Mouse (Mus musculus) bone marrow, adult 2 months (tissue): ENCODE measurements at regions not wholly inside any gene's neighbourhood (a gene's known extent, or its start where the extent isn't known, plus 50 kb on each side); places are given as distances from the start of the nearest gene placed in this dataset.

Experiments
- H3K27ac ChIP-seq: fragments of 200-500 bp; 2 replicates; pipeline ENCODE4 v1.5.1; 2012; ENCODE audit warnings: low read depth, mild to moderate bottlenecking, control low read depth, inconsistent platforms, low read length; ENCODE audit not compliant: control insufficient read depth, poor library complexity, insufficient read depth
- H3K4me1 ChIP-seq: fragments of 200-500 bp; 2 replicates; pipeline ENCODE4 v1.6.1; 2011; ENCODE audit warnings: low read length; ENCODE audit not compliant: control insufficient read depth, insufficient read depth
- H3K4me3 ChIP-seq: fragments of 200-500 bp; replicated peaks from 2 replicates; pipeline ENCODE3; 2011; ENCODE audit warnings: mild to moderate bottlenecking, low read depth, low read length, control low read depth; ENCODE audit not compliant: control insufficient read depth
- CTCF ChIP-seq: fragments of 200-500 bp; IDR thresholded peaks from 2 replicates; pipeline ENCODE4 v1.5.1; 2011; ENCODE audit warnings: low read length, control low read depth; ENCODE audit not compliant: control insufficient read depth, insufficient read depth
- POLR2A ChIP-seq: fragments of 200-500 bp; IDR thresholded peaks from 2 replicates; pipeline ENCODE4 v1.6.1; 2011; ENCODE audit warnings: low read depth, mild to moderate bottlenecking, control low read depth, low read length, borderline replicate concordance; ENCODE audit not compliant: control insufficient read depth
- WGBS: fragments of 180-500 bp; shearing (Covaris S2); methylation state at CpG from one replicate; pipeline ENCODE4 v1.1.7; 2018; 5-methylcytosine and 5-hydroxymethylcytosine counted together

DNA sequence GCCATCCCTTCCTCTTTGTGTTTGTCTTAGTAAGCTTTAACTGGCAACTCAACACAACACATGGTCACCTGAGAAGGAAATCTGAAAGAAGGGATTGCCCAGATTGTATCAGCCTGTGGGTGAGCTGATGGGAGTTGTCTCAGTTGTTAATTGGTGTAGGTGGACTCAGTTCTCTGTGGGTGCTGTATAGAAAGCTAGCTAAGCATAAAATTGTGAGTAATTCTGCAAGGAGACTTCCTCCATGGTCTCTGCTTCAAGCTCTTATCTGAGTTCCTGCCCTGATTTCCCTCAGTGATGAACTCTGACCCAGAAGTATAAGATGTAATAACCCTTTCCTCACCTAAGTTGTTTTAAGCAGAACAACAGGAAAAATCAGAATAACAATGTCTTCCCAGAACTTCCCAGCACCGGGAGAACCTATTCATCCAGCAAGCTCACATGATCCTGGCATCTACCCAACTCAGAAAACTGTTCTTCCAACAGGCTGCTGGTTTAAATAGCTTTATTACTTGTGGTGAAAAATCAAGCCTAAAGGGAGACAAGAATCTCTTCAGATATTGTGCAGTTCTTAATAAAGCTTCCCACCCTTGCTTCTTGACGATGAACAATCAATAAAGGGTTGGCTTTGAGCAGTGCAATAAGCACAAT is 487.7 kb upstream of the Cdh4 start:
- no peak overlapping the region for H3K27ac ChIP-seq
- no peak overlapping the region for H3K4me3 ChIP-seq
- WGBS: 50% methylated on average over 2 of the region's 2 CpGs
- TF ChIP-seq CTCF (no peak), POLR2A (no peak)
- no peaks in the 10 kb centered on the region for H3K4me1 ChIP-seq

DNA sequence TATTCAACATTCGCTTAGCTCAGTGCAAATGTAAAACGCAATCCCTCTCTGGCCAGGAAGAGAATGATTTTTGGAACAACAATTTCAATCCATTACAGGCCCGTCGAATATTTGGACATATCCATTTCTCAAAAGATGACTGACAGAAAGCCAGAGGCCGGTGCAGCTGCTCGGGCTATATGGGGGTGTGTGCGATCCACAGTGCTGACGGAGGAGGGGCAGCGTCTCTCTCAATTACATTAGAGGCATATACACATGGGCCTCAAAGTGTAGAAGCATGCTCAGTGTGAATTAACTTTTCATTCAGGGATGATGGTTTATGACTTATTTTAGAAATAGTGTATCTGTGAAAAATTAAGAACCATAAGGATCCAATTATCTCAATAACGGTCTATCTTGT is 483.4 kb upstream of the Cdh4 start:
- H3K4me1 ChIP-seq: no peaks in the 10 kb centered on the region
- H3K4me3 ChIP-seq: no peak overlapping the region
- TF ChIP-seq CTCF (no peak), POLR2A (no peak)
- WGBS: 80% methylated on average over 10 of the region's 10 CpGs
- no peak overlapping the region for H3K27ac ChIP-seq

DNA sequence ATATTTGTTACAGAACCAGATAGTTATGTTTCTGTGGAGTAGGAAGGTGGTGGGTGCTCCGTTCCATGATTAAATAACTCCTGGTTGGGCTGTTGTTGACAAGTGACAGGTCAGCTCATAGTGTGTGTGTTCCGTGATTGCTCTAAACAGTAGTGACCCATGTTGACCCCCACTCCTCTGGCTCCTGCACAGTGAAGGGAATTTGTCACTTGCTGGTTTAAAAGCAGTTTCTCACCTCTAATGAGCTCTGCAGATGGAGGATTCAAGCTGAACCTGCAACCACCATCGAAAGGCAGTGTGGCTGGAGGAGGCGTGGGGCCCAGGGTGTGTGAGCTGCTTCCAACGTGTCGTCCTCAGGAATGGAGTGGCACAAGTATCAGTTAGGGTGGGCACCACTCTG is 482.6 kb upstream of the Cdh4 start:
- no peak overlapping the region for H3K27ac ChIP-seq
- 70% methylated on average over 6 of the region's 6 CpGs for whole genome bisulfite sequencing
- no peaks in the 10 kb centered on the region for H3K4me1 ChIP-seq
- TF ChIP-seq POLR2A: no peak
- no peak for TF ChIP-seq CTCF
- H3K4me3 ChIP-seq: no peak overlapping the region

DNA sequence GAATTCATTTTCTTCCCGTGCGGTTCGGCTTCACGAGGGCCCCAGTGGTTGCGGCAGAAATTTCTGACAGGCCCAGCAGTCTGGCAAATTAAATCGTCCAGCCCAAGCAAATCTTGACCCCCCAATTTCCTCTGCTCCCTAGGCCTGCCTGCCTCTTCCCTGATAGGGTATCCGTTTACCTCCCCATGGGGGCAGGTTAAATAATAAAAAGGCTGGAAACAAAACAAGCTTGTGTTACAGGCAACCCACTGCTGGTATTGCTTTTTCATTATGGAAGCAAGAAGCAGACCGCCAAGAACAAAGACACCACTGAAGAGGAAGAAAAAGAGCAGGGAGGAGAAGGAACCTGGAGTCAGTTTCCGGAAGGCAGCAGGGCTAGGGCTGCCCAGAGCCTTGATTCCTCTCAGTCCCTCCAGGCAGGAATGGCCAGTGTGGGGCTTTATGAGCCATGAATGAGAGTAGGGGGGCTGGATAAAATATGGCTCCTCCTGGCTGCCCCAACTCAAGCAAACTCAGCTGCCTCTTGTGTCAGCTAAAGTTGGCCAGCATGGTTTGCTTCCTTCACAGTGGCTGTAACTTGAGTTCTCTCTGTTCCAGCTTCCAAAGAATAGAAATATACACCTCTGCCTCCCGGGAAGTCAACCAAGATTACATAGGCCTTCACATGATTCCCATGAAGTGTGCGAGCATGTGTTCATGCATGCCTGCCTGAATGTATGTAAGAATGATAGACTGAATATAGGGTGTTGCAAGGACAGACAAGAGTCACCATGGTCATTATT is 474.5 kb upstream of the Cdh4 start:
- 76% methylated on average over 11 of the region's 11 CpGs for WGBS
- no peak overlapping the region for H3K4me3 ChIP-seq
- TF ChIP-seq POLR2A (no peak), CTCF (no peak)
- no peak overlapping the region for H3K27ac ChIP-seq
- 0 out of 2 replicates have a peak, but pooled peaks cover 1% of the 10 kb centered on the region for H3K4me1 ChIP-seq

DNA sequence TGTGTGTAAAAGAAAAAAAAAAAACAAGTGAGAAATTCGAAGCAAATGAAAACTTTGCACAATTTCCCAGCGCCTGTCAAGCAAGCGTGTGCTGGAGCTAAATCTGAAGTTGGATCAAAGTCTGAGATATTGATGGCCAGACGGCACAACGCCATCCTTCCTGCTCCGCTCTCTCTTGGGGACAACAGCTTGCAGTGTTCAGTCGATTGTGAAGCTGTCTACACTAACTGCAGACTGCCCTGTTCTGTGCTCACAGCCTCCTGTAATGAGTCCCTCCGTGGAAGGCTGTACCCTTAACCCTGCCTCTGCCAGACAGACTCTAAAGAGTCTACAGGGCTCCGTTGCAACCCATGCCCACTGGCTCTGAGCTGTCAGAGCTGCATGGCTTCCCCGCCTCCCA is 472.5 kb upstream of the Cdh4 start:
- H3K4me1 ChIP-seq: 0 out of 2 replicates have a peak, but pooled peaks cover 1% of the 10 kb centered on the region
- no peak overlapping the region for H3K27ac ChIP-seq
- TF ChIP-seq CTCF (no peak), POLR2A (no peak)
- 78% methylated on average over 10 of the region's 10 CpGs for WGBS
- H3K4me3 ChIP-seq: no peak overlapping the region

DNA sequence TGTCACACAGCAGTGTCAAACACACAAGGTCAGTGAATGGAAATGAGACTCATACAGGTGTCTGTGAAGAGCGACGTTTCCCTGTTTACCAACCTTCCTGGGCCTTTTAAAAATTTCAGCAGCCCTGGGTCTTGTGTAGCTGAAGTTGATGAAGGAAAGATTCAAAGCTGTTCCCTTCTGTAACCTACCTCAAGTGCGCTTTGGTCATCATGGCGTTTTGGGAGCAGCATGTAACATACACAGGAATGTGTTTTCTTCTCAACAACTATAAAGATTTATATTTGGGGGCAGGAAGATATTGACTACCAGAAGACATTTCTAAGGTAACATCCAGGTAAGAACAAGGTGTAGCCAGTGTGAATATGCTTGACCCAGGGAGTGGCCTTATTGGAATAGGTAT is 466.9 kb upstream of the Cdh4 start:
- H3K4me3 ChIP-seq: no peak overlapping the region
- 81% methylated on average over 4 of the region's 4 CpGs for WGBS
- H3K27ac ChIP-seq: no peak overlapping the region
- no peaks in the 10 kb centered on the region for H3K4me1 ChIP-seq
- TF ChIP-seq POLR2A: no peak
- TF ChIP-seq CTCF: no peak

DNA sequence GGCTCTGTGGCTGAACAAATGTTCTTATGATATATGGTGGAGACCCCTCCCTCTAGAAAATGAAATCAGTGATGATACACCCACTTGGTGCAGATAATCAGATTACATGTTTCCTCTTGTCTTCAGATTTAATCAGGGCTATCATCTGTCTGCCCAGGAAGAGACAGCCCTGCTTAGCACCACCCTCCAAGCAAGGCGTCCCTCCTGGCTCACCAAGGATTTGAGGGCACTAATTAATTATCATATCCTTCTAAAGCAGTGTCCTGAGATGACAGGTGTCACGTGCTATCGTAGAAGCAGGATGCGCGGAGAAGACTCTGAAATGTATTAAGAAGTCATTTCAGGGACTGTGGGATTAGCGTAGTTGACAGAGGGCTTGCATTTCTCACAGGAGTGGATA is 466.2 kb upstream of the Cdh4 start:
- H3K4me3 ChIP-seq: no peak overlapping the region
- 86% methylated on average over 6 of the region's 6 CpGs for WGBS
- TF ChIP-seq POLR2A (no peak), CTCF (no peak)
- H3K4me1 ChIP-seq: no peaks in the 10 kb centered on the region
- H3K27ac ChIP-seq: no peak overlapping the region

DNA sequence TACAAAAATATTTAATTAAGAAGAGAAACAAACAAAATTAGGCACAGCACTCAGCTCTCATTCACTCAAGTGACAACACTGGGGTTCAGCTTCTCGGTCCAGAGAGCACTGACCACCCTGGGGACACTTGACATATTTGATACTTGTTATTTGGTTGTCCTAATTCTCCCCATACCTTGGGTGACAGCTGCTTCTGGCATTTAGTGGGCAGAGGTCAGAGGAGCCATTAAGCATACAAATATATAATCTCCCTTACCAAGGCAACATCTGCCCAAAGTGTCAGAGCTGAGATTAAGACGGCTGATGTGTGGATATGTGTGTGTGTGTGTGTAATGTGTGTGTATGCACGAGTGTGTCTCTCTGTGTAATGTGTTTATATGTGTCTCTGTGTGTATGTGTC is 465.7 kb upstream of the Cdh4 start:
- Histone ChIP-seq H3K4me1 (no peaks in the 10 kb centered on the region), H3K27ac (no peak overlapping the region), H3K4me3 (no peak overlapping the region)
- TF ChIP-seq CTCF (no peak), POLR2A (no peak)
- WGBS: 74% methylated on average over 3 of the region's 3 CpGs
